Comparison of ENCODE assay signal across 15 mouse cellular contexts in the genomic region with DNA sequence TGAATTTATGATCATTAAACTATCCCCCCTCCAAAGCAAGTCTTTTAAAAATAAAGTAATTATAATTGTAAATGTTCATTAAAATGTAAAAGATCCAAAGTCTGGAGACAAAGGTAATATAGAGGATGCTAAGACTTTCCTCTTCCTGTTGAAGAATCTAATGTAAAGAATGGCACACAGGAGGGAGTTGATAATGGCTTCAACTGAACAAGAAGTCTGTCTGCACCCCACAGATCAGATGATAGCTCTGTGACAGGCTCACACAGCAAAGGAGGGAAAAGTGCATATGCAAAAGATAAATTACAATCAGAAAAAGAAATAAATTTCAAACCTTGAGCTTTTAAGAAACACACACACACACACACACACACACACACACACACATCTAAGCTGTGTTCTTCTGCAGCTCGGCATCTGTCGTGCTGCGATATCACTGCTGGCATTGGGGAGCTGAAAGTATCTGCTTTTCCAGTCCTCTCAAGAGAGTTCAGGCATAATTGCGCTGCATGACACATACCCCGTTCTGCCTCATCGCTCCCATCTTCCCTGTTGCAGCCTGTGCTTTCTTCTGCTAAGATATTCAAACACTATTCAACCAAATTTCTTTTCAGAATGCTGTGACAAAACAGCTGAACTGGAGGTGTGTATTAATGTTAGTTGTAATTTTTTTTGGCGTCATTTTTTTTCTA.
DNase-seq lines count a peak whose midpoint lies in the region; ATAC-seq lines count a peak whose summit lies in the region.
"Had no signal": no experiment of that assay in that cellular context is flagged by ENCODE, and none has a peak within 500 bp of the region (broad histone marks: within the 10 kb centered on the region; RNA-seq: fewer than 3 reads in every experiment).

No protein-coding gene starts in this region.

- DNase-seq in hindbrain, embryonic 11.5 days (ENCODE audit: low spot score): no peak
- no peak for DNase-seq in hindbrain, embryonic 10.5 days (ENCODE audit: low spot score)
- DNase-seq in layer of hippocampus, postnatal 36 days: peak; percentile 23 to 40
- peak; percentile 26 to 52 for DNase-seq in right cerebral cortex, adult 2 months (ENCODE audit: low spot score in 2 of 2)
- DNase-seq in natural killer cell, adult 2 months (ENCODE audit: low spot score in 2 of 2): no peak
- DNase-seq in thymus, postnatal 36 days: no peak
- DNase-seq in gastrocnemius, adult 18-20 months (ENCODE audit: low spot score): no peak
- DNase-seq: adrenal gland, postnatal 14 days; cerebellum, adult 9-10 months; heart, postnatal 4 days; lung, embryonic 14.5 days; thymus, adult 18-20 months had no signal

- H3K9me3 ChIP-seq in hindbrain, embryonic 11.5 days (ENCODE audit: control insufficient read depth, low read length): no peaks in the 10 kb centered on the region
- no peaks in the 10 kb centered on the region for H3K9me3 ChIP-seq in hindbrain, embryonic 10.5 days
- no peaks in the 10 kb centered on the region for H3K9me3 ChIP-seq in hindbrain, embryonic 13.5 days
- H3K9me3 ChIP-seq: embryonic facial prominence, embryonic 13.5 days had no signal

- H3K27me3 ChIP-seq in hindbrain, embryonic 11.5 days (ENCODE audit: control insufficient read depth, insufficient read depth, low read length): no peaks in the 10 kb centered on the region
- no peaks in the 10 kb centered on the region for H3K27me3 ChIP-seq in hindbrain, embryonic 10.5 days (ENCODE audit: insufficient read depth, poor library complexity, severe bottlenecking)
- no peaks in the 10 kb centered on the region for H3K27me3 ChIP-seq in hindbrain, embryonic 13.5 days
- H3K27me3 ChIP-seq: embryonic facial prominence, embryonic 13.5 days had no signal

- H3K4me3 ChIP-seq in hindbrain, embryonic 11.5 days (ENCODE audit: low read depth, low read length): no peak overlapping the region
- H3K4me3 ChIP-seq in hindbrain, embryonic 10.5 days: no peak overlapping the region
- H3K4me3 ChIP-seq in hindbrain, embryonic 13.5 days: no peak overlapping the region
- H3K4me3 ChIP-seq: embryonic facial prominence, embryonic 13.5 days had no signal

- no peak overlapping the region for H3K4me2 ChIP-seq in hindbrain, embryonic 11.5 days (replicated peaks; ENCODE audit: low read depth, low read length)
- H3K4me2 ChIP-seq in hindbrain, embryonic 13.5 days: no peak overlapping the region
- H3K4me2 ChIP-seq: embryonic facial prominence, embryonic 13.5 days; lung, embryonic 14.5 days had no signal

- H3K4me1 ChIP-seq in hindbrain, embryonic 11.5 days (replicated peaks; ENCODE audit: control insufficient read depth, insufficient read depth, low read length): no peaks in the 10 kb centered on the region
- peaks cover 3% of the 10 kb centered on the region; the same call in 1 of the 2 replicates for H3K4me1 ChIP-seq in hindbrain, embryonic 10.5 days (replicated peaks)
- peaks cover 4% of the 10 kb centered on the region; the same call in 1 of the 2 replicates for H3K4me1 ChIP-seq in hindbrain, embryonic 13.5 days (replicated peaks)
- H3K4me1 ChIP-seq: embryonic facial prominence, embryonic 13.5 days had no signal

- H3K9ac ChIP-seq in hindbrain, embryonic 11.5 days (ENCODE audit: low read depth, low read length): no peak overlapping the region
- no peak overlapping the region for H3K9ac ChIP-seq in hindbrain, embryonic 13.5 days
- H3K9ac ChIP-seq: embryonic facial prominence, embryonic 13.5 days; lung, embryonic 14.5 days had no signal

- 73% methylated on average over 7 of the region's 7 CpGs for WGBS in hindbrain, embryonic 11.5 days
- WGBS in hindbrain, embryonic 10.5 days: 61% methylated on average over 7 of the region's 7 CpGs
- 55% methylated on average over 7 of the region's 7 CpGs for WGBS in hindbrain, embryonic 13.5 days

- H3K27ac ChIP-seq in hindbrain, embryonic 11.5 days (ENCODE audit: low read depth, low read length): no peak overlapping the region
- H3K27ac ChIP-seq in hindbrain, embryonic 10.5 days: no peak overlapping the region
- H3K27ac ChIP-seq in hindbrain, embryonic 13.5 days: peak overlapping the region; percentile 52; the same call in 1 of the 2 replicates
- H3K27ac ChIP-seq: embryonic facial prominence, embryonic 13.5 days; kidney, postnatal 0 days had no signal

- no peaks in the 10 kb centered on the region for H3K36me3 ChIP-seq in hindbrain, embryonic 11.5 days (ENCODE audit: control insufficient read depth, insufficient read depth, low read length)
- H3K36me3 ChIP-seq in hindbrain, embryonic 10.5 days: no peaks in the 10 kb centered on the region
- no peaks in the 10 kb centered on the region for H3K36me3 ChIP-seq in hindbrain, embryonic 13.5 days
- H3K36me3 ChIP-seq: embryonic facial prominence, embryonic 13.5 days had no signal

- peak; percentile 50 for ATAC-seq in hindbrain, embryonic 11.5 days (ENCODE audit: low FRiP score)
- ATAC-seq in hindbrain, embryonic 13.5 days (ENCODE audit: low FRiP score): peak; percentile 76

Comparison
In these comparisons a context has a peak if more than half of its experiments do, and no peak if none do; other contexts are left out.
1. DNase-seq: peak in layer of hippocampus, postnatal 36 days (2 of 2) and right cerebral cortex, adult 2 months (2 of 2); none in hindbrain, embryonic 11.5 days (single experiment), hindbrain, embryonic 10.5 days (single experiment), natural killer cell, adult 2 months (0 of 2), thymus, postnatal 36 days (0 of 2) and gastrocnemius, adult 18-20 months (single experiment).